Mouse (Mus musculus): Measurements from ENCODE around the gene Sh3rf3. TPM values are rescaled to one million over a fixed set of nuclear protein-coding genes. Genes with fewer than 3 reads are reported as not detected.
A peak's percentile ranks its signal among the peaks of the same experiment; 100 is the strongest.
"Not testable (repeated sequence)": the region's sequence is repeated elsewhere in the genome, so short reads cannot be mapped to it uniquely, and the experiment has no call there.

The Sh3rf3 gene
- total RNA-seq, 4 experiments from 2014 or later, result 0.77 to 1.8 (median 1.7) TPM

DNA sequence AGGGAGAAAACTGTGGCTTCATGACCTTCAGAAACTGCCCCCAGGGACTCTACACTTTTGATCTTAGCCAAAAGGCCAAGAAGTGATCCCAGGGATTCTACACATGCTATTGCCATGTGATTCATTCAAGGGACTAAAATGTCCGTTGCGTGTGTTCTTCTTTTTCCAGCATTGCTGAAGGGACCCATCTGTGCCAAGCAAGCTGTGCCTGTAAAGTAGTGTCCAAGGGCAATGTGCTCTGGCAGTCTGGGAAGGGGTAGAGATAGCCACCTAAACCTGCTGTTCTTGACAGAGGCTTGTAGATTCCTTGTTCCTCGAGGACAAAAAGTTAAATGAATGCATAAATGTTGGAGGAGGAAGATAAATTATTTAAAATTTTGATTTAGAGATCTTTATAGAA, 178.5 kb downstream of the Sh3rf3 start:
- no peak for DNase-seq

DNA sequence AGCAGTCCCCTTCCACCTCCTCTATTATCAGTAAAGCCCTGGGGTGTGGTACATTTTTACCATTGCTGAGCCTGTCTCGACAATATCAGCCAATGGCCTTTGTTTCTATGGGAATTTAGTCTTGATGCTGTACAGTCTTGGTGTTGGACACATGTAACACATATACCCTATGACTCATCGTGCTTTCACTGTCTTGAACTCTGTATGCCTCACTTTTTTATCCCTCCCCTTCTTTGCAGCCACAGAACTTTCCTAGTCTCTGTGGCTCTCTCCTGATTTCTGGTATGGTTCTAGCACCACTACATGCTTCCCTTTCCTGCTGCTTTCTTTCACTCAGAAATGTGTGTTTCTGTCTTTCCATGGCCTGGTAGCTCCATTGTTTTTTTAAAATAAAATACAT, 181.6 kb downstream of the Sh3rf3 start:
- no peak for DNase-seq

DNA sequence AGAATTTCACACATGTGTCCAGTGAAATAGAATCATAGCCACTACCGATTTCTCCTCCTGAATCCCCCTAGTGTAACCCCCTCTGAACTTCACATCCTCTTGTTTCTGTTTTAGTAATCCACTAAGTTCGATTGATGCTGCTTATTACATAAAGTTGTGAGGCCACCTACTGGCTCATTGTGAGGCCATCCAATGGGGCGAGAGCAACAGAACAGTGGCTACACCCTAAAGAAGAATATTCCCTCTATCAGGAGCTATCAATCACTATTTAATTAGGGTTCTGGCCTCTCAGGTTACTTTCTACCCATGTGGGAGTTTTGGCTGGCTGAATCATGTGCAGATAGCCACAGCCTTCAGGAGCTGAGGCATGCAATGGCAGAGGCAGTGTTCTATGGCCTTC, 182.0 kb downstream of the Sh3rf3 start:
- DNase-seq, result no peak

DNA sequence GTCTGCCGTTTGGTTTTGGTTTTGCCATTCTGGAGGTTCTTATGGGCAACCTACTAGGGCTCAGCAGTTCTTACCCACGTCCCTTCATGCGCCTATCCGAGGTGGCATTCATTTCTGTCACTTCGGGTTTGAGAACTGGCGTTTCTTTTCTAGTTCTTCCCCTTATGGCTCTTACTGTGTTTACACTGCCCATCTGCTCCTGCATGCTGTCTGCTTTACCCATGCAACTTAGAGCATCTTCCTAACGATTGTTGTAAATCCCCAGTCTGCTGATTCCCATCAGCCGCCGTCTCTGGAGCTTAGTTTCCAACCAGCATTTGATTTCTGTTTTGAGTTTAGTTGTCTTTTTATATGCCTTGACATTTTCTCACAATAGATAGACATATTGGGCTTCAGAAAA, 189.2 kb downstream of the Sh3rf3 start:
- no peak for DNase-seq

DNA sequence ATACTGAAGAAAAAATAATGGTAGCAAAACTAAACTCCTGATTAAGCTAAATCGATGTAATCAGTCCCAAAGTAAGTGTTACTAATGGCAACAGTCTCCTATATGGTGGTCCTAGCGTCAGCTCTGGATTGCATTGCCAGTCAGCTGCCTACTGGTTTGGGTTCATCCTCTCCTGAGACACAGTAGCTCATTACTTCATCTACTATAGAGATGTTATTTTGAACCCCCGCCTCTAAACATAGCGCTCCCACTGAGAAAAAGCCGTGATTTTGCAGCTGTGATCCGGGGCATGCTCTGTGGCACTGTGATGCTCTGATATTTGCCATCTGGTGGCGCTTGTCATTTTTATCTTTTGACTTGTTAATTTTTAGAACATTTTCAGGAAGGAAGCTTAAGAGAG, 198.3 kb downstream of the Sh3rf3 start:
- DNase-seq, result no peak

DNA sequence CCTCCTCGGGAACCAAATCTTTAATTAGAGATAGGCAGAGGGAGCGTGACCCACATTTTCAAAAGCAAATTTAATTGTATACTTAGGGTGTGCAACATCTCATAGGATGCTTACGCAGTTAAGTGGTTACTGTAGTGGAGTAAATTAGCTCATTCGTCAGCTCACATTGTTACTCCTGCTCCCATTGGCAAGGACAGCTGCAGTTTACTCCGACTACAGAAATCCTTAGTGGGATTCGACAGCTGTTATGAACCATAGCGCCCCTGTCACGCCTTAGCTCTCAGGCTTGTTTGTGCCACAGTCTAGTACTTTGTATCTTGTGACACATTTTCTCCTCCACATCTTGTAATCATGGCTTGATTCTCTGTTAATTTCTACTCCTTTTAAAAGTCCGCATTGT, 200.5 kb downstream of the Sh3rf3 start:
- DNase-seq, result no peak

DNA sequence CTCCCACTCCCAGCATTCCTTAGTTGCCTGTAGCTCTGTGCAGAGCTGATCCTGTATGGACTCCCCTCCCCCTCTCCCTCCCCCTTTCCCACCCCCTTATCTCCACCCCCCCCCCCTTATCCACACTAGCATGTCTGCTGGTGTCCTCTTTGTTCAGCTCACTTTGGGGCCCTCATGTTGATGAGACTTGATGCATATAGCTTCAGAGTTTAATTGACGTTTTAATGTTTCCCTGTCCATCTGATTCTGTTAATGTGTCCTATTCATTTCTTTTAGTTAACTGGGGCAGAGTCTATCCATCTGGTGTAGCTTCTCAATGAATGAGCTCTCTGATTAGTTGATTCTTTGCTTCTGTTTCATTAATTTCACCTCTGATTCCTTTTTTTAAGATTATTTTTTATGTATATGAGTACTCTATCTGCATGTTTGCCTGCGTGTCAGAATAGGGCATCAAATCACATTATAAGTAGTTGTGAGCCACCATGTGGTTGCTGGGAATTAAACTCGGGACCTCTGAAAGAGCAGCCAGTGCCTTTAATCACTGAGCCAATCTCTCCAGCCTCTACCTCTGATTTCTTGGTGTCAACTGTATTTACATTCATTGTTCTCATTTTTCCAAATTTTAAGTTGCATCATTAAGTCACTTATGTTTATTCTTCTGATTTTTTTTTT, 206.3 kb downstream of the Sh3rf3 start:
- no peak for DNase-seq

DNA sequence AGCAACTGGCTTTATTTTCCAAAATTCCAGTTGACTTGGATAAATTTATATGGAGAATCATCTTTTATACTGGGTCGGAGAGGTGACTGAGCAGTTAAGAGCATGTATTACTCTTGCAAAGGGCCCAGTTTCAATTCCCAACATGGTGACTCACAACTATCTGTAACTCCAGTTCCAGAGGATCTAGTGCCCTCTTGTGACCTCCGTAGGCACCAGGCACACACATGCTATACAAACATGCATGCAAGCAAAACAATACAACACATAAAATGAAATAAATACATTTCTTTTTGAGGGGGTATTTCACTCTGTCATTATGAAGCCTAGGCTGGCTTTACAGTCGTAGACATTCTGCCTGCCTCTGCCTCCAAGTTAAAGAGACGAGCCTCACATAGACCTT, 237.3 kb downstream of the Sh3rf3 start:
- no peak for DNase-seq

DNA sequence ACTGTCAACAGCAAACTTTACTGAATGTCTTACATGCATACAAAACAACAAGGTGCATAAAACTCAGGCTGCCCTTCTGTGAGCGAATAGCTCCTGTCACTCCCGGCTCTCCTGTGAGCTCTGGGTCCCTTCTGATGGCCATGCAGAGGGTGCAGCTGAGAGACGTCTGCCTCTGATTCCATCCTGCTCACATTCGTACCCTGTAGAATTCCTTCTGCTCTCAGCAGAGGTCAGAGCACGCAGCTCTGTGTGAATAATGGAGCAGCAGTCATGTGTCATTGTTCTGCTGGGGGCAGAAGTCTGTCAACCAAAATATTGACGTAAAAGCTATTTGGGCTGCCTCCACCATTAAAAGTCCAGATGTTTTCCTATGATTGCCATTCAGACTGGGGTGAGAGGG, 243.1 kb downstream of the Sh3rf3 start:
- no peak for DNase-seq

DNA sequence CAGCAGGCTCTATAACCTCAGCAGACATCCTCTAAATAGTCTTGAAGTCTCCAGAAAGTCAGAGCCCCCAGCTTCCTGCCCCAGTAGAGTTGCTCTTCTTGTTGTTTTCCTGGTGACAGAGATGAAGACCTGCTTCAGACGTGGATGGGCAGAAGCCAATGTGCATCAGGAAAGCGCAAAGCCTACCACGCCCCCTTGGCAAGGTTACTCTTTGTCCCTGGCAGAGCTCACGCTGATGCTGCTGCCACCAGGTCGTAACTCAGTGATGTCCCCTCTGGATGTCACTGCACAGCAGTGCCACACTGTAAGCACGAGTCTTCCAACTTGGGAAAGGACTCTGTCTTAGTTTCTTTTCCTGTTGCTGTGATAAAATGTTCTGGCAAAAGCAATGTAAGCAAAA, 253.6 kb downstream of the Sh3rf3 start:
- no peak for DNase-seq

DNA sequence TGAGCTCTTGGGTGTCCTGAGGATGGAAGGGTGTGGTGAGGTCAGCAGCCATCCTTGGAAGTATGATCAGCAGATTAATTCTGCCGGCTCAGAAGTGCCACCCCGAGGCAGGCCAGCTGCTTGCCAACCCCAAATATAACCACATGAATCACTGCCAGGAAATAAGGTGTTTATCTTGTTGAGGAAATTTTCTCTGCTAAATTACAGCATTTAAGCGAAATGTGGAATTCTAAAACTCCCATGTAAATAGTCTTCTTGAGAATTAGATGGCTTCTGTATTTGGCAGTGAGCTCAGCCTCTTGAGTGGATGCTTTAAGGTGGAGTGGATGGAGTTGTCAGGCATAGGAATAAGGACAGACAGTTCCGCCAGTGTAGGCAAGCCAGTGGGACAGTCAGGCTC, 259.7 kb downstream of the Sh3rf3 start:
- DNase-seq, result no peak

DNA sequence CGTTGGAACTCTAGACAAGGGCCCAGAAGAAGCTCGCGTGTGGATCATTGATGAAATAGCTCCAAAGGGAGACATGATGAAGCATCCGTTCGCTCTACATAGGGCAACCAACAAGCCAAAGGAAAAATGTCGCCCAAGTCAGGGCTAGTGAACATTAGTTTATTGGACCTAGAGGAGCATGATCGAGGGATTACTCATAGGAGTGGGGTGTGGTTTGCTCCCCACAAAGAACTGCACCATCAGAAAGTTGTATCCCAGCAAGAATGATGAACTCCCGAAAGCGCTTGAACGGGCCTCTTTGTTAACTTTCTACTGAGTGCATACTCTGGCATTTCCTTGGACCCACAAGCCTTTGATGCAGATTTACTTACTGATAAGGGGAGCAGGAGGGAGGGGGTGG, 263.5 kb downstream of the Sh3rf3 start:
- no peak for DNase-seq

DNA sequence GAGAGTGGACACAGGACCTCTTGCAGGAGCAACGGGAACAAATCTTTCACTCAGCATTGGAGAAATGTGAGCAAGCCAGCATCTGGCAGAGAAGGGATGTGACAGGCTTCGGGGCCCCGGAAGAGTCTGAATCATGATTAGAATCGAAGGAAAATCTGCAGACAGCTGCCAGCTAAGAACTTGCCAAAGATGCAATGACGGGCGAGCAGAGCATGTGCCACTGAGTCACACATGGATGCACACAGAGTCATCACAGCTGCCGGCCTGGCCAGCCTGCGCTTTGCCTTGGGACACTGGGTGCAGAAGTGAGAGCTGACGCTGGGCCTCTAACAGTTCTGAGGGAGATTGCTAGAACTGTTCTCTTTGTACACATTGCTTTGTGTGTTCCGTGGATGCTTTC, 264.8 kb downstream of the Sh3rf3 start:
- no peak for DNase-seq

DNA sequence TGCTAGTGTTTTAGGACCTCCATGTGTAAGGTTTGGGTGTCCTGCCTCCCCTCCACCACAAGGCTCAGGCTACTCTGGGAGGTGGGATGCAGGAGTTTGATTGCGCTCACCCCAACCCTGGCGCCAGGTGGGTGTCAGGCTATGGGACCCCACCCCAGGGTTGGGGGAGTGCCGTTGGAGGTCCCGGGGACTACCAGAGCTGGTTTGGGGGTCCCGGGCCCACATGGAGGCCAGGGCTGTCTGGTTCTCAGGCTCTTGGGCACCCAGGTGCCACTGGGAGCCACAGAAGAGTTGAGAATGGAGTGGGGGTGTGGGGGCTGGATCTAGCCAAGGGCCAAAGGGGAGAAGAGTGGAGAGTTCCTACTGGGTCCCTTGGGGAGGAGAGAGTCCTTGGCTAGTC, 272.4 kb downstream of the Sh3rf3 start:
- DNase-seq, result no peak

DNA sequence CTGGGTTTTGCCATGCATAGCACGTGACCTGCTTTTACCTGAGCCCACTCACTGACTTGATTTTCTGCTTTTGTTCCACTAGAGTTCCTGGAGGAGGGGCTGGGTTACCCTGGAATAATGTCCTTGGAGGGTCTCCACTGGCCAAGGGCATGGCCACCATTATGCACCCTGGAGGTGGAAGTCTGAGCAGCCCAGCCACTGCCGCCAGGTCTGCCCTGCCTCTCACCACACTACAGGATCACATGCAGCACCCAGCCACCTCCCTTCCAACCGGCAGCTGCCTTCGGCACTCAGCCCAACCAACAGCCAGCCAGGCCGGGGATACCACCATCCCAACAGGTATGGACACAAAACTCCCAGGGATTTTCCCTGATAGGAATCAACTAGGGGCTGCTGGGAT, 273.4 kb downstream of the Sh3rf3 start:
- no peak for DNase-seq

DNA sequence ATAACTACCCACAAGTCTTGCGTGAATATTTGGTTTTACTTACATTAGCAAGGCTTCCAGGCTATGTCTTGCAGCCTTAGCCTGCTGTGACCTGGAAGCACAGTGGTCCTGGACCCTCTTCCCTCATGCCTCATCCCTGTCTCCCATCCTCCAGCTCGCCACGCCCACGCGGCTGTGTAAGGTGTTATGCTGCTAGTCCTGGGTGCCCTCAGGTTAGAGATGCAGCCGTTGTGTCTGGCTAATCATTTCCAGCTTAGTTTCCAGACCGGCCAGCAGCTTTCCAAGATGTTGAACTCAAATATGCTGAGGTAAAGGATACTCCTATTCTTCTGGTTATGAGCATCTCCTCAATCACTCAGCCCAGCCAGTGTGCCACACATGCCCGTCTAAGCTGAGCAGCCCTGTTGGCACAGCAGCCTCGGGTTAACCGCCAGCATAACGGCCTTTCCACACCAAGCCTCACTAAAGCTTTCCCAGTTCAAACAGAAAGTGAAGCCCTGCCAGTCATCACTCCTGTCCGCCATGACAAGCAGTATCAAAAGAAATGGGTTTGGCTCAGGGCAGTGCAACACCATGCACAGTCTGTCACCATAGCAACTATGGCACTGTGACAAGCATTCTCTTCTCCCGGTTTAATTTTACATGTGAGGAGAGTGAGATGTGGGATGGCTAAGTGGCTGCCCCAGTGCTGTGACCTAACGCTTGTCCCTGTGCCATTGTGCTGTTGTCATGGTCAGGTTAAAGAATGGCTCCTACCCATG, 276.9 kb downstream of the Sh3rf3 start:
- DNase-seq, result no peak

DNA sequence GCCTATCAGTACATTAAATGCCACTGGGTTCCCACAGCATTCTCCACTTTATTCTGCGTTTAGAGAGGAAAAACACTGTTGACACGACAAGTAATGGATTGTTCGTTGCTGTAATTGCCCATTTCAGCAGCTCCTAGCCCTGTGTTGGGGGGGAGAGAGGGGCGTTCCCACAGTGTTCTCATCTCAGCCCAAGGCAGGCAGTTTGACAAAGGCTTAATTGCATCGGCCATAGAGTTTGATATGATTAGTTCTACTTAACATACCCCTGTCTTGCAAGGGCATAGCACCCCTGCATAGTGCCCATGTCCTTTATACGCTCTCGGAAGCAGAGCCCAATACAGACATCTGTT, 277.4 kb downstream of the Sh3rf3 start:
- no peak for DNase-seq

DNA sequence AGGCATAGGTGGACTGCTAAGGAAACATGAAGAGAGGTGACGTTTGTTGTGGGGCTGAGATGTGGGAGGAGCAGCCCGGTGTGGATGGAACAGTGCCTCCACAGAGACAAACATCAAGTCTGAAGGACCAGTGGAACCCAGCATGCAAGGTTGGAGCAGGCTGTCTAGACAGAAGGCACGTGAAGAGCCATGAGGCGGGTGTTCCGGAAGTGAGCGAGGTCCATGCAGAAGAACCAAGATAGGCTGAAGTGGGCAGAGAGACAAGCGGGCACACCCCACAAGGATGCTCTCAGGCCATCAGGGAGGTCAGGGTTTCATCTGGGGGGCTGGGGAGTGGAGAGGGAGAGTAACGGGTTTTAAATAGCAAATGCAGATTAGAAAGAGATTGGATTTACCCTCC, 278.4 kb downstream of the Sh3rf3 start:
- no peak for DNase-seq

DNA sequence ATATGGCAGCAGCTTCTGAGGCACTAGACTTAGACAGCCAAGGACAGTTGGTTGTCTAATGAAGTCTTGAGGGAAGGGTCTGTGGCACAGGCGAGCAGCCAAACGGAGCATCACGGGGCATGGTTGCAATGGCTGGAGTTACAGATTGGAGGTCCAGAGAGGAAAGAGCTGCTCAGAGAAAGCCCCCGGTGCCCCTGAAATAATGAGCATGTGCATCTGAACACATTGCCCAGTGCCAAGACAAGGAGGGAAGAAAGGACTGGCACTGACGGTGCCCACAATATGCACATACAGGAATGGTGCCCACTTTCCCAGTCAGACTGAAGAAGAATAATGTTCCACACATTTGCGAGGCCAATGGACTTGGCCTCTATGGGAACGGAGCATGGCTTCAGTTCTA, 278.8 kb downstream of the Sh3rf3 start:
- no peak for DNase-seq

DNA sequence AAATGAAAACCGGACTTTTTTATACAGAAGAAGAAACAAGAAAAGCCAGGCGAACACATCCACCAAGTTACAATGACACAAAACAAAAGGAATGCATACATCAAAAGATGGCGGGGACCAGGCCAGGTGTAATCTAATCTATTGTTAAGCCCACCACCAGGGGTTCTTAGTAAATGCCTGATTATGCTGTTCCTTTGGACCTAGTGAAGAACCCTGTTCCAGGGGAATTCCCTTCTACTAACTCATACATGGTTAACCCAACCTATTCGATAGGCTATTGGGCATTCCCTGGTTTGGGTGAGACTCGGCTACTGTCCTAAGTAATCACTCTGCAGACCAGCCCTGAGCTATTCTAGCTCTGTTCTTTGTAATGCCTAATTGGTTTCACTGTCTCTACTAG, 289.9 kb downstream of the Sh3rf3 start:
- DNase-seq, result not testable (repeated sequence)

DNA sequence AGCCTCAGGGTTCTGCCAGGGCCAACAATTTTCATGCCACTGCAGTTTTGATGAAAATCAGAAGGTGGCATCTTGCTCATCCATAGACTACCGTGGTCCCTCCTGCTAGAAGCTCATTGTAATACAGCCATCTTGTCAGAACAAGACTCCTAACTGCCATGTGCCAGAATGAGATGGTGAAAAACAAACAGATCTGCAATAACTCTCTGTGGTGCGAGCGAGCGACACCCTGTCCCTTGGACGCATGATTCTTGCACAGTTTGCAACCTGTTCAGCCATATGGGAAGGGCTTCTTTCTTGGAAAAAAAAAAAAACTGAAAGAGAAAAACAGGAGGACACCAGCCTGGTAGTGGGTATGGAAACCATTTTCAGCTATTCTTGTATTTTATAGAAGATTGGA, 291.5 kb downstream of the Sh3rf3 start:
- DNase-seq, result no peak

DNA sequence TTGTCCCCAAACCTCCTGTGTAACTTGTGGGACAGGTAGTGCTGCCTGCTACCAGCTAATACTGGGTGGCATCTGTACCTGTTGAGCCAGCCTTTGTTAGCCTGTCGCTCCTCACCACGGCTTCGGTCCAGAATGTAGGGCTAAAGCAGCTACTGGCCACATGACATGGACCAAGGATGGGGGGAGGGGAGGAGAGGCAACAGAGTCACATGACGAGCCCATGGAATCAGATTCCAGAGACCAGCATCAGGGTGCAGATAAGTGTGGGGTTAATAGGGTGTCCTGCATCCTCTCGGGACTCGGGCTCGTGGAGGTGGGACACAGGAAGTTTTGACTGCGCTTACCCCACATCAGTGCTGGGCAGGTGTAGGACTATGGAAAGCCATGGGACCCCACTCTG, 292.7 kb downstream of the Sh3rf3 start:
- no peak for DNase-seq

DNA sequence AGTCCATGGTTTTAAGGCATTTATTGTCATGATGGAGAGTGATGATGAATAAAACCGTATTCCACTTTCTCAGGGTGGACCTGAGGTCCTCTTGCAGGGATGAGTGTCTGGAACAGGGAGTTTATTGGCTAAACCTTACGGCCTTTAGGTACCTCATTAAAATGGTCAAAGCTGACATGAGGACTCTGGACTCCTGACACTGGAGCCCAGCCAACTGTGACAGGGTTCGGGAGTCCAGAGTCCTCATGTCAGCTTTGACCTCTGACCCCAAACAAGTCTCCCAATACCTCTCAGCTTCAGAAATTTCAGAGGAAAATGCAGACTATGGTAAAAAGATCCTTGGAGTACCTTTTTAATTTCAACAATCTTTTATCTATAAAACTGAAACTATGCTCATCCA, 293.5 kb downstream of the Sh3rf3 start:
- no peak for DNase-seq

DNA sequence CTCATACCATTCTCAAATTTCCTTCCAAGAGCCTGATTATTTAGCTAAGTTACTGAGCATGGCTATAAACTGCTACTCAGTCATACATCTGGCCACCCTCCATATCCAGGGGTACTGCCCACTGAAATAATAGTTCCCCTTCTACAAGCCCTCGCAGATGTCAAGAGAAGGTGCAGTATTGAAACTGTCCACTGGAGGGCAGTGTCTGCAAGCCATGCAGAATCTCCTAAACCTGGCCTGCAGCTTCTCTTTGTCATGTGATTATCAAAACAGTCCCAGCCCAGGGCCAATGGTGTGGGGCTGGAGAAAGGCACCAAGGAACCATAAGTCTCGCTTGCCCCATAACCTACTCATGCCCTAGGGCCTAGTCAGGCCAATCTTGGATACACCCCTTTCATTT, 295.9 kb downstream of the Sh3rf3 start:
- DNase-seq, result peak; percentile 30

DNA sequence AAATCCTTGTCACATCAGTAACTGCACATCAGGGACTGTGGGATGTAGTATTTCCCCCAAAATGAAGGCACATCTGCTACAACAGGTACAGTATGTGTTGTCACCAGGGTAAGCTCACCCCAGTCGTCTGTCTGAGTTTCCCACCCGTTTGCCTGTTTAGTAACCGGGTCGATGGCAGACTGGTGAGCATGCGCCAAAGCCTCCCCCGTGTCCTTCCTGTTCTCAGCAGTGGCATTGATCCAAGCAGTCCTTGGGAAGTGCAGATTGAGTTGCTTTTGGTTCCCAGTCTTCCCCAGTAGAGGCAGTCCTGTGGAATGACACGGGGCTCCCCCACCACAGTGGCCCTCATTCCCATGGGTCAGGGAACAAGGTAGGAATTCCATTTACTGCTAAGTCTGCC, 297.2 kb downstream of the Sh3rf3 start:
- DNase-seq, result no peak
